Mouse (Mus musculus): Measurements from ENCODE around the gene Olfr792.

Olfr792 gene

DNA sequence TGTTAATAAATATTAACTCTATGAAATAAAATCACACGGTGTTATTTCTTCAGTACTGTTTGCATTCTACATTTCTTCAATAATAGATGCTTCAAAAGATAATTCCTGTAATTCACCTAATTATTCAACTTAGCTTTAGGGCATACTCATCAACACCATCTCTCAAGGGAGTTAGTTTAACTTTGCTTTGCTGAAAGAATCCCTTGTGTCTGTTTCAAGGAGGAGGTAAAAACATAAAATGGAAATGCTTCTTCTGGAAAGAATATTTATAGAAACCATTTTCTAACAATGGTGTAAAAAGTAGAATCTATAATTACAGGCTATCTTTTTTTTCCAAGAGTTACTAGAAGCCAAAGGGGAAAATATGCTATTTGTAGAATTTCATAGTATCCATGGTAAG is at the start of gene Olfr792:
TSS of gene Olfr792 (plus strand) at position 301 of the 400 bp plus-strand sequence.
- no peak for TF ChIP-seq GATA4 (IDR thresholded peaks at IDR 0.05; ENCODE audit: insufficient replicate concordance, low read length)

DNA sequence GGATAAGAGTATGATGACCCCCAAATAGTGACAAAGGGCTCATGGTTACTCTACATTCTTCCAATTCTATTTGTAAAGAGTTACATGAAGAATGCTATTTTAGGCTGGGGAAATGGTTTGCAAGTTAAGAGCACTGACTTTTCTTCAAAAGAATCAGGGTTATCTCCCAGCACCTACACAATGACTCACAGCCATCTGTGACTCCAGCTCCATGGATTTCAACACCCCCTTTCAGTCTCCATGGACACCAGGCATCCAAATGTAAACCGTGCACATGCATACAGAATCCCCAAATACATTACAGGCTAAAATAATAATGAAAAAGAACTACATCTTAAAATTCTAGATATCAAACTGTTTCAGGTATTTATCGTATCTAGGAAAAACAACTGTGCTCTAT is 48.9 kb upstream of the Olfr792 start:
- no peak for TF ChIP-seq GATA4 (IDR thresholded peaks at IDR 0.05; ENCODE audit: insufficient replicate concordance, low read length)

- TF ChIP-seq GATA4 (IDR thresholded peaks at IDR 0.05; ENCODE audit: insufficient replicate concordance, low read length): no peak
Measured at GRCm38 (mm10) chr10:129498192-129498591, 40.8 kb upstream of the Olfr792 start, which contains the start of gene Olfr790. Gene Olfr790 (plus strand): TSS chr10:129498492.

DNA sequence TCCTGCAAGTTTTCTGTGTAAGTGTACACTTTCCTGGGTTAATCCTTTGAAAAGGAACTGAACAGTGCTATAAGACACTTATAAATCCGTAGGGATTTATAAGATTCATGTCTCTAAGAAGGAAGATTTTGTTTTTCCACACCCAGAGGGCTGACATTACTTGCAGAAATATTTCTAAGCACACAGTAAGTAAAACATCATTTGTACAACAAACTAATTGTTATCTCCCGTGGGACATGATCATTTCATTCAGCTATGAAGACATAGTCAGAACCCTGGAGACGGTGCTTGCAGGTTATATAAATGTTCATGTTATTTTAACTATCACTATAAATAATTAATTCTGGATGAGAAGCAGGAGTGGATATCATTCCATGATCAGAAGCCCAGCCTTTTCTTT is 17.5 kb upstream of the Olfr792 start, which contains the start of gene Olfr791:
TSS of gene Olfr791 (plus strand) at position 301 of the 400 bp plus-strand sequence.
- no peak for TF ChIP-seq GATA4 (IDR thresholded peaks at IDR 0.05; ENCODE audit: insufficient replicate concordance, low read length)

DNA sequence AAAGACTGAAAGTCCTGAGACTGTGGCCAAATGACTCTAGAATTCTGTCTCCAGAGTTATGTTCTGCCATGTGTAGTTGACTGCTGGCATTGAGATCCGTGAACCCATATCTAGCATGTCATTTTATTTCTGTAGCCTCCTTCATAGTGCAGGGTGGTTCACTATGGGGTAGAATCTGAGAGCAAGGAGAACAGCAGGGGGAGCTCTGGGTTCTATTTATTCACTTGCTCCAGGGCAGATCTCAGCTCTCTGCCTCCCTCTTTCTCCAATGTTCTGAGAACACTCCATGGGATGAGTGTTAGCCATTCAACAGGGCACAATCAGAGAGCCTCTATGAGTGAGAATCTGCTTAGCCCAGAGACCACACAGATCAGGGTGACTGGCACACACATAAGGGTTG is 10.4 kb downstream of the Olfr792 start:
- no peak for TF ChIP-seq GATA4 (IDR thresholded peaks at IDR 0.05; ENCODE audit: insufficient replicate concordance, low read length)

DNA sequence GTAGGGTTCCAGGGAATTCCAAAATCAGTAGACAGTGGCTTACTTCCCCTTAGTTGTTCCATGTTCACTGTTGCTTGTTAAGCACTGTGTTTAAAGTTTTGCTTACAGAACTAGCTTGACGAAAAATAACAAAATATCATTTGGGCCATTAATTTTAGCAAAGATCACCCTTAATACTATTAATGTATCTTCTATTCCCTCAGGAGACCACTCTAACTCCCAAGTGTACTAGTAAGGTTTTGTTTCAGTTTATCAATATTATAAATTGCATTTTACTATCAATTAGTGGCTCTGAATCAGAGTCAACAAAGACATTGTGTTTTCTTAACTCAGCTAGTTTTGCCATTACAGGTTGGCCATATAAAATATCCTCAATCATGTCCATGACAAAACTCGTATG is 28.4 kb downstream of the Olfr792 start, which contains the start of gene Olfr794:
TSS of gene Olfr794 (plus strand) at position 301 of the 400 bp plus-strand sequence.
- no peak for TF ChIP-seq GATA4 (IDR thresholded peaks at IDR 0.05; ENCODE audit: insufficient replicate concordance, low read length)

- no peak for TF ChIP-seq GATA4 (IDR thresholded peaks at IDR 0.05; ENCODE audit: insufficient replicate concordance, low read length)
Measured at GRCm38 (mm10) chr10:129577066-129577465, 38.1 kb downstream of the Olfr792 start.

Measured in liver, adult (tissue).